Mouse (Mus musculus): ENCODE results near the gene Atg4d. TPM values are rescaled to one million over a fixed set of nuclear protein-coding genes. Genes with fewer than 3 reads are reported as not detected.
"Not testable (repeated sequence)": the region's sequence is repeated elsewhere in the genome, so short reads cannot be mapped to it uniquely, and the experiment has no call there.

The Atg4d gene
- total RNA-seq (2014; rRNA removed), result 22.3 and 27.3 TPM in 2 replicates
- polyA plus RNA-seq (2012; rRNA removed), result 42.2 and 45.8 TPM in 2 replicates

DNA sequence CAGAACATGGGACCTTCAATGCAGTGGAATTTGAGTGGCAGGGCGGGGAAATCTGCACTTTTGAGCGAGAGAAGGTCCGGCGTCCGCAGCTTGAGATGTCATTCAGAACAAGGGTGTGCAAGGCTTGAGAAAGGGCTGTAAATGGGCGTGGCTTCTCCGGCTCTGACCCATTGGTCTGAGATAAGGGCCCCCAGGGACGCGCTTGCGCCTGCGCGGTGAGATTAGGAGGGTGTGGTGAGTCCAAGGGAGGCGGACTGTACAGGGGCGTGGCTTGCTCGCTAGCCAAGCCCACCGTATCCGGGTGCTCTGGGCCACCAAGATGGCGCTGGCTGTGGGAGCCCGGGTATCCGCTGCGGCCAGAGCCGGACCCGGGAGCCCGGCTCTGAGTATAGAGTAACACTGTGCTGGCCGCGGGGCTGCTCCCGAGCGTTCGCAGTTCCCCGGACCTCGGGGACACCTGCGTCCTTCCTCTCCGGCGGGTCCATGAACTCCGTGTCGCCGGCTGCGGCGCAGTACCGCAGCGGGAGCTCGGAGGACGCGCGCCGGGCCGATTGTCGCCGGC lies at the start of gene Atg4d:
TSS of gene Atg4d (plus strand) at position 294 of the 562 bp plus-strand sequence.
- Histone ChIP-seq H3K4me1 (ENCODE audit: control insufficient read depth, insufficient read depth, low read length) (peaks cover 8% of the 10 kb centered on the region), H3K9ac (ENCODE audit: low read depth, low read length) (peak within 1 kb of the TSS; percentile 83)
- DNase-seq (ENCODE audit: extremely low read depth, low read depth, low spot score), result peak; percentile 94

DNA sequence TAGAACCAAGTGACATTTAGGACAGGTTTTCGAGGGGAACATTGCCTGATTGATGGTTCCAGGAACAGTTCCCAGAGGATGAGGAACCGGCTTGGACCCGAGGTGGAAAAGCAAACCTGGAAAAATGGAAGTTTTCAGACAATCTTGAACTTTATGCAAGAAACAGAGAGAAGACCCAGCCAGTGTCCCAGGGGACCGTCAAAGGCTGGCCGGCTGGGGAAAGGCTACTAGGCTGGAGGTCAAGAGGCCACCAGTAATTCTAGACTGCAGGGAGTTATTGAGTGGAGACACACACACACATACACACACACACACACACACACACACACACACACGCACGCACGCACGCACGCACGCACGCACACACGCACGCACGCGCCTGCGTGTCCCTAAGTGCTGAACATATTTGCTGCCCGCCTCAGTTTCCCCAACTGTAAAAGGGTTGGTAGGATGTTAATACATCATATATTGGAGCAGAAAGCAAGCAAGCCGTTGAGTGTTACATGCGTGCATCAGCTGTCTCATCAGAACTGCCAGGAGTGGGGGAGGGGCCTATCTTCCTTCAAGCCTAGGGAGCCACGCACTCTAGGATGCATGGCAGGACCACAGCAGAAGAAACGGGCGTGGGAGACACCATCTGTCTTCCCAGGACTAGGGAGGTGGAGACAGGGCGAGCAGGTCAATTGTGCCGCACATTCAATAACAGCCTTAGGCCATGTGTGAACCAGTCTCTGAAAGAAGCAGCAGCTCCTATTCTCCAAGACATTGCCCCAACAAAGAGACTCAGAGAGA lies 48.8 kb upstream of the Atg4d start:
- H3K27ac ChIP-seq (replicated peaks; ENCODE audit: insufficient read depth, low read depth, low read length), result no peak overlapping the region
- H3K79me2 ChIP-seq (ENCODE audit: control insufficient read depth, insufficient read depth, low read length), result no peaks in the 10 kb centered on the region
- DNase-seq (ENCODE audit: extremely low read depth, low read depth, low spot score), result no peak
- H3K4me3 ChIP-seq (ENCODE audit: insufficient read depth, low read depth, low read length), result no peak overlapping the region
- peaks cover 3% of the 10 kb centered on the region; the same call in 1 of the 2 replicates for H3K4me1 ChIP-seq (ENCODE audit: control insufficient read depth, insufficient read depth, low read length)
- no peaks in the 10 kb centered on the region for H3K36me3 ChIP-seq (ENCODE audit: control insufficient read depth, insufficient read depth, low read length)
- H3K27me3 ChIP-seq (ENCODE audit: control insufficient read depth, insufficient read depth, low read length), result no peaks in the 10 kb centered on the region
- TF ChIP-seq POLR2A (IDR thresholded peaks at IDR 0.05; ENCODE audit: extremely low read depth, insufficient read depth, low read length) (no peak), CTCF (IDR thresholded peaks at IDR 0.05; ENCODE audit: low read depth, low read length) (no peak)
- no peak overlapping the region for H3K9ac ChIP-seq (ENCODE audit: low read depth, low read length)
- 84% methylated on average over 25 of the region's 25 CpGs for WGBS

More for the DNA sequence above, at the start of gene Atg4d:
- Histone ChIP-seq H3K79me2 (ENCODE audit: control insufficient read depth, insufficient read depth, low read length) (peaks cover 7% of the 10 kb centered on the region; the same call in 1 of the 2 replicates), H3K4me3 (ENCODE audit: insufficient read depth, low read depth, low read length) (peak within 1 kb of the TSS; percentile 73), H3K36me3 (ENCODE audit: control insufficient read depth, insufficient read depth, low read length) (peaks cover 10% of the 10 kb centered on the region; the same call in 1 of the 2 replicates), H3K27me3 (ENCODE audit: control insufficient read depth, insufficient read depth, low read length) (no peaks in the 10 kb centered on the region), H3K27ac (replicated peaks; ENCODE audit: insufficient read depth, low read depth, low read length) (peak within 1 kb of the TSS; percentile 86)
- WGBS, result under 1% methylated on average over 49 of the region's 49 CpGs
- TF ChIP-seq POLR2A (IDR thresholded peaks at IDR 0.05; ENCODE audit: extremely low read depth, insufficient read depth, low read length) (peak; percentile 94), CTCF (IDR thresholded peaks at IDR 0.05; ENCODE audit: low read depth, low read length) (no peak)

DNA sequence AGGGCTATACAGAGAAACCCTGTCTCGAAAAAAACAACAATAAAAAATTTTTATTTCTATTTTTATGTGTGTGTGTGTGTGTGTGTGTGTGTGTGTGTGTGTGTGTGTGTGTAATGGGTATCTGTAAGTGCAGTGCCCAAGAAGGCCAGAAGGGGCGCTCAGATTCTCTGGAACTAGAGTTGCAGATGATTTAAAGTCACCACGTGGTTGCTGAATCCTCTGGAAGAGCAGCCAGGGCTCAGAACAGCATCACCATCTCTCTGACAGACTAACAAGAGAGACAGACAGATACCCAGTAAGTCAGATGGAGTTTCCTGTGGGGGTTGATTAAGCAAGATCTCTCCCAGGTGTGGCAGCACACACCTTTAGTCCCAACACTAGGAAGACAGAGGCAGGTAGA lies 45.3 kb upstream of the Atg4d start:
- H3K27ac ChIP-seq (replicated peaks; ENCODE audit: insufficient read depth, low read depth, low read length), result no peak overlapping the region
- peaks cover 5% of the 10 kb centered on the region; the same call in 1 of the 2 replicates for H3K4me1 ChIP-seq (ENCODE audit: control insufficient read depth, insufficient read depth, low read length)
- no peaks in the 10 kb centered on the region for H3K79me2 ChIP-seq (ENCODE audit: control insufficient read depth, insufficient read depth, low read length)
- H3K4me3 ChIP-seq (ENCODE audit: insufficient read depth, low read depth, low read length), result no peak overlapping the region
- 55% methylated on average over 3 of the region's 3 CpGs for WGBS
- H3K27me3 ChIP-seq (ENCODE audit: control insufficient read depth, insufficient read depth, low read length), result no peaks in the 10 kb centered on the region
- no peak for DNase-seq (ENCODE audit: extremely low read depth, low read depth, low spot score)
- no peak for TF ChIP-seq POLR2A (IDR thresholded peaks at IDR 0.05; ENCODE audit: extremely low read depth, insufficient read depth, low read length)
- TF ChIP-seq CTCF (IDR thresholded peaks at IDR 0.05; ENCODE audit: low read depth, low read length), result no peak
- no peaks in the 10 kb centered on the region for H3K36me3 ChIP-seq (ENCODE audit: control insufficient read depth, insufficient read depth, low read length)
- no peak overlapping the region for H3K9ac ChIP-seq (ENCODE audit: low read depth, low read length)

DNA sequence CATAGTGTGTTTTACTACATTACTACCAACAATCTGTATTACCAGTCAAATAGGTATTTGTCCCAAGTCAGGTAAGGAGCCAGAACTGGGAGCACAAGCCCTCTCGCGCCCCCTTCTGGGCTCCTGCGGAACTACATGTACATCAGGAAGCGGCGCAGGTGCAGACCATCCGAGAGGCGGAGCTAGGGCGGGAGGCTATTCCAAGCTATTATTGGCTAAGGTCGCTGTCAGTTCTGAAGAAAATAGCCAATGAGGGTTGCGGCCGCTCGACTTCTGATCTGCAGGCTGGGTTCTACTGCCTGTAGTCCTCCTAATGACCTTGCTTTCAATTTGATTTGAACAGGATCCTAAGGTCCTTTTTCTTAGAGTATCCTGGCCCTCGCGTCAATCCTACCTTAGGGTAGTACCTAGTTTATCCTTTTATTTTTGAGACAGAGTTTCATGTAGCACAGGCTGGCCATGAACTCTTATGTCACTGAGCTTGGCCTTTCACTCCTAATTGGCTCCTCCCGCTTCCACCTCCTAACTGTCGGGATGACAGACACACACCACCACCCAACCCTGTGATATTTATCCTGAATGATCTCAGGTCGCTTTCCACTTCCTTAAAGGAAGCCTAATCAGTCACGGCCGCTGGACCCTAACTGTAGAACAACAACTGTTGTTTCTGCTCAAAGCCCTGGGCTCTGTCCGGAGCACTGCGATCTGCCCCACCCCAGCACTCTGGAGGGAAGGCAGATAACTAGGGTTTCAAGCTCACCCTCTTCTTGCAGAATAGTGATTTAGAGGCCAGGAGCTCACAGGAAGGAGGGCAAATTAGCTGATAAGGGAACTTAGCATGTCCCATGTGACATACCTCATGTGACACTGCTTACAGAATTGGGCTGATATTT lies 44.4 kb upstream of the Atg4d start:
- DNase-seq (ENCODE audit: extremely low read depth, low read depth, low spot score), result peak; percentile 91

DNA sequence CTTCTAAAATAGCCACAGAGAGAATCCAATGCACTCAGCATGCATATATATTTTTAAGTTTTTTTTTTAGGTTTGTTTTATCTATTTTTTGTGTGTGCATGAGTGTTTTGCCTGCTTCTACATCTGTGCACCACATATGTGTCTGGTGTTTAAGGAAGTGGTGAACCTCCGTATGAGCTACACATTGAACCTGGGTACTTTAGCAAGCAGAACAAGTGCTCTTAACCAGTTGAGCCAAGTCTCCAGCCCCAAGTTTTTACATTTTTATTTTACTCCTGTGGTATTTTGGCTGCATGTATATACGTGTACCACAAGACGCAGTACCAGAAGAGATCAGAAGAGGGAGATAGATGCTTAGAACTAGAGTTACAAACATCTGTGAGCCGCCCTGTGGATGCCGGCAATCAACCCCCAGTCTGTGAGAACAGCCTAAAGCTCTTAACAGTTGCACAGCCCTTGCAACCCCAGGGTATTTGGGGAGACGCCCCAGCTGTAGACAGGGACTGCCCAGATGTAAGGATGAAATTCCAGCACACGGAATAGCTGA lies 43.6 kb upstream of the Atg4d start:
- peak; percentile 79 for DNase-seq (ENCODE audit: extremely low read depth, low read depth, low spot score)
- Histone ChIP-seq H3K27me3 (ENCODE audit: control insufficient read depth, insufficient read depth, low read length) (no peaks in the 10 kb centered on the region), H3K4me1 (ENCODE audit: control insufficient read depth, insufficient read depth, low read length) (peaks cover 6% of the 10 kb centered on the region; the same call in 1 of the 2 replicates), H3K9ac (ENCODE audit: low read depth, low read length) (no peak overlapping the region), H3K4me3 (ENCODE audit: insufficient read depth, low read depth, low read length) (no peak overlapping the region), H3K79me2 (ENCODE audit: control insufficient read depth, insufficient read depth, low read length) (no peaks in the 10 kb centered on the region), H3K27ac (replicated peaks; ENCODE audit: insufficient read depth, low read depth, low read length) (no peak overlapping the region), H3K36me3 (ENCODE audit: control insufficient read depth, insufficient read depth, low read length) (no peaks in the 10 kb centered on the region)
- 26% methylated on average over 7 of the region's 7 CpGs for WGBS
- TF ChIP-seq CTCF (IDR thresholded peaks at IDR 0.05; ENCODE audit: low read depth, low read length) (peak; percentile 48), POLR2A (IDR thresholded peaks at IDR 0.05; ENCODE audit: extremely low read depth, insufficient read depth, low read length) (no peak)

More for the DNA sequence above, 44.4 kb upstream of the Atg4d start:
- no peaks in the 10 kb centered on the region for H3K27me3 ChIP-seq (ENCODE audit: control insufficient read depth, insufficient read depth, low read length)
- peaks cover 5% of the 10 kb centered on the region; the same call in 1 of the 2 replicates for H3K4me1 ChIP-seq (ENCODE audit: control insufficient read depth, insufficient read depth, low read length)
- TF ChIP-seq CTCF (IDR thresholded peaks at IDR 0.05; ENCODE audit: low read depth, low read length) (peak; percentile 92), POLR2A (IDR thresholded peaks at IDR 0.05; ENCODE audit: extremely low read depth, insufficient read depth, low read length) (no peak)
- H3K9ac ChIP-seq (ENCODE audit: low read depth, low read length), result peak overlapping the region; percentile 62
- H3K79me2 ChIP-seq (ENCODE audit: control insufficient read depth, insufficient read depth, low read length), result no peaks in the 10 kb centered on the region
- WGBS, result 10% methylated on average over 21 of the region's 21 CpGs
- H3K4me3 ChIP-seq (ENCODE audit: insufficient read depth, low read depth, low read length), result no peak overlapping the region
- H3K27ac ChIP-seq (replicated peaks; ENCODE audit: insufficient read depth, low read depth, low read length), result peak overlapping the region; percentile 67
- H3K36me3 ChIP-seq (ENCODE audit: control insufficient read depth, insufficient read depth, low read length), result no peaks in the 10 kb centered on the region

DNA sequence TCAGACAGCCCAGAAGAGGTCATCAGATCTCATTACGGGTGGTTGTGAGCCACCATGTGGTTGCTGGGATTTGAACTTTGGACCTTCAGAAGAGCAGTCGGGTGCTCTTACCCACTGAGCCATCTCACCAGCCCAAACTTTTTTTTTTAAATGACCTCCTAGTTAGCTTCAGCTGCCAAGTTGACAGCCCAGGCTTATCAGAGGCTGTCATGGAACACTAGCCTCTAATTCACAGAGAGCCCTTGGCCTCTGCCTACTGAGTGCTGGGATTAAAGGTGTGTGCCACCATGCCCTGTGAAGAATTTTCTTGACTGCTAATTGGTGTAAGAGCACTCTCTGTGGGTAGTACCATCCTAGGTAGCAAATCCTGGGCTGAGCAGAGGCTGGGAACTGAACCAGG lies 41.6 kb upstream of the Atg4d start:
- H3K27ac ChIP-seq (replicated peaks; ENCODE audit: insufficient read depth, low read depth, low read length); H3K9ac ChIP-seq (ENCODE audit: low read depth, low read length); H3K27me3 ChIP-seq (ENCODE audit: control insufficient read depth, insufficient read depth, low read length); H3K36me3 ChIP-seq (ENCODE audit: control insufficient read depth, insufficient read depth, low read length); DNase-seq (ENCODE audit: extremely low read depth, low read depth, low spot score); H3K79me2 ChIP-seq (ENCODE audit: control insufficient read depth, insufficient read depth, low read length); H3K4me3 ChIP-seq (ENCODE audit: insufficient read depth, low read depth, low read length): not testable (repeated sequence)
- H3K4me1 ChIP-seq (ENCODE audit: control insufficient read depth, insufficient read depth, low read length), result peaks cover 18% of the 10 kb centered on the region
- 49% methylated on average over 2 of the region's 2 CpGs for WGBS
